Mouse (Mus musculus) CH12.LX (cell line): ENCODE measurements around the gene Sec22c. TPM values are rescaled to one million over a fixed set of nuclear protein-coding genes. Genes with fewer than 3 reads are reported as not detected.

ENCODE experiments used
- DNase-seq: peaks from one replicate; pipeline ENCODE4 v3.0.0-alpha.2; 2013; ENCODE audit errors: extremely low read depth
- H3K27ac ChIP-seq: 2 replicates; pipeline ENCODE4 v1.5.1; 2012; ENCODE audit warnings: low read depth, mild to moderate bottlenecking, control low read depth, moderate library complexity; ENCODE audit not compliant: insufficient read depth
- H3K27me3 ChIP-seq: replicated peaks from 2 replicates; pipeline ENCODE3; 2012; ENCODE audit warnings: inconsistent platforms
- H3K36me3 ChIP-seq, 2 experiments: replicated peaks in 1 of 2; 2 replicates each; pipeline versions ENCODE3 to v1.6.1; 2012; ENCODE audit warnings: inconsistent platforms in 1 of 2, low read length in 1 of 2, mild to moderate bottlenecking in 1 of 2, mixed read lengths in 1 of 2, moderate library complexity in 1 of 2; ENCODE audit not compliant: control insufficient read depth in 1 of 2, insufficient read depth in 1 of 2
- H3K4me1 ChIP-seq, 2 experiments: 2 replicates each; pipeline ENCODE4 v1.6.1; 2012; ENCODE audit warnings: inconsistent platforms in 1 of 2, moderate library complexity in 1 of 2; ENCODE audit not compliant: insufficient read depth in 2 of 2, control insufficient read depth in 1 of 2
- H3K4me2 ChIP-seq: 2 replicates; pipeline ENCODE4 v1.6.1; 2012; ENCODE audit warnings: low read depth, mild to moderate bottlenecking, control low read depth; ENCODE audit not compliant: poor library complexity, insufficient read depth, severe bottlenecking
- H3K4me3 ChIP-seq, 3 experiments: fragments of 150-350 bp in 1 of 3; sonication (generic) in 1 of 3; replicated peaks in 1 of 3; 2 replicates each; pipeline versions ENCODE3 to v1.5.1; 2011 to 2012; ENCODE audit warnings: low read depth in 2 of 3, low read length in 2 of 3, mild to moderate bottlenecking in 2 of 3, moderate library complexity in 2 of 3, control low read depth in 1 of 3, improper control_type of control experiment in 1 of 3, inconsistent platforms in 1 of 3, mixed read lengths in 1 of 3; ENCODE audit not compliant: poor library complexity in 1 of 3
- H3K79me2 ChIP-seq: replicated peaks from 2 replicates; pipeline ENCODE4 v1.6.1; 2012; ENCODE audit warnings: mild to moderate bottlenecking, moderate library complexity; ENCODE audit not compliant: control insufficient read depth, poor library complexity, insufficient read depth, severe bottlenecking; ENCODE audit errors: extremely low read depth
- H3K9ac ChIP-seq: 2 replicates; pipeline ENCODE4 v1.6.1; 2012; ENCODE audit warnings: low read depth, mild to moderate bottlenecking, control low read depth, moderate library complexity; ENCODE audit not compliant: insufficient read depth
- H3K9me3 ChIP-seq: replicated peaks from 2 replicates; pipeline ENCODE3; 2012; ENCODE audit warnings: low read length, inconsistent platforms, mixed read lengths
- BHLHE40 ChIP-seq: IDR thresholded peaks from 2 replicates; pipeline ENCODE4 v1.6.1; 2011; ENCODE audit warnings: mild to moderate bottlenecking, low read depth, low read length, improper control_type of control experiment
- CHD1 ChIP-seq: IDR thresholded peaks from 2 replicates; pipeline ENCODE4 v1.6.1; 2012; ENCODE audit warnings: low read depth, low read length, improper control_type of control experiment, inconsistent platforms
- CHD2 ChIP-seq: IDR thresholded peaks from 2 replicates; pipeline ENCODE4 v1.6.1; 2011; ENCODE audit warnings: low read length, improper control_type of control experiment
- CTCF ChIP-seq, 2 experiments: IDR thresholded peaks in 1 of 2; conservative IDR thresholded peaks in 1 of 2; 2 replicates each; pipeline ENCODE4 v1.5.1; 2011 to 2012; ENCODE audit warnings: low read depth in 2 of 2, low read length in 2 of 2, improper control_type of control experiment in 1 of 2, inconsistent platforms in 1 of 2, mild to moderate bottlenecking in 1 of 2, moderate library complexity in 1 of 2
- E2F4 ChIP-seq: IDR thresholded peaks from 2 replicates; pipeline ENCODE4 v1.6.1; 2011; ENCODE audit warnings: low read depth, low read length, improper control_type of control experiment; ENCODE audit not compliant: insufficient replicate concordance
- ELF1 ChIP-seq: IDR thresholded peaks from 2 replicates; pipeline ENCODE4 v1.6.1; 2014; ENCODE audit warnings: low read depth, mild to moderate bottlenecking, inconsistent platforms, low read length, improper control_type of control experiment
- EP300 ChIP-seq: IDR thresholded peaks from 2 replicates; pipeline ENCODE4 v1.6.1; 2011; ENCODE audit warnings: low read length, improper control_type of control experiment
- ETS1 ChIP-seq: conservative IDR thresholded peaks from 2 replicates; pipeline ENCODE4 v1.6.1; 2012; ENCODE audit warnings: low read depth, mild to moderate bottlenecking, inconsistent platforms, low read length, improper control_type of control experiment, moderate library complexity
- HCFC1 ChIP-seq: IDR thresholded peaks from 2 replicates; pipeline ENCODE4 v1.6.1; 2012; ENCODE audit warnings: low read depth, mild to moderate bottlenecking, inconsistent platforms, low read length, improper control_type of control experiment
- IRF4 ChIP-seq: IDR thresholded peaks from 2 replicates; pipeline ENCODE4 v1.6.1; 2014; ENCODE audit warnings: low read depth, mild to moderate bottlenecking, inconsistent platforms, low read length, improper control_type of control experiment
- JUN ChIP-seq: IDR thresholded peaks from 2 replicates; pipeline ENCODE4 v1.6.1; 2011; ENCODE audit warnings: low read depth, mild to moderate bottlenecking, low read length, improper control_type of control experiment, moderate library complexity; ENCODE audit not compliant: insufficient read depth
- JUND ChIP-seq: conservative IDR thresholded peaks from 2 replicates; pipeline ENCODE4 v1.6.1; 2011; ENCODE audit warnings: low read depth, low read length, improper control_type of control experiment
- KAT2A ChIP-seq: IDR thresholded peaks from 2 replicates; pipeline ENCODE4 v1.6.1; 2012; ENCODE audit warnings: low read length, improper control_type of control experiment, inconsistent platforms; ENCODE audit not compliant: insufficient replicate concordance
- MAFK ChIP-seq: IDR thresholded peaks from 2 replicates; pipeline ENCODE4 v1.6.1; 2011; ENCODE audit warnings: low read length, improper control_type of control experiment; ENCODE audit not compliant: insufficient replicate concordance
- MAX ChIP-seq: IDR thresholded peaks from 2 replicates; pipeline ENCODE4 v1.6.1; 2011; ENCODE audit warnings: low read length, improper control_type of control experiment
- MAZ ChIP-seq: IDR thresholded peaks from 2 replicates; pipeline ENCODE4 v1.6.1; 2012; ENCODE audit warnings: low read depth, mild to moderate bottlenecking, inconsistent platforms, low read length, improper control_type of control experiment, moderate library complexity
- MEF2A ChIP-seq: IDR thresholded peaks from 2 replicates; pipeline ENCODE4 v1.6.1; 2014; ENCODE audit warnings: low read depth, mild to moderate bottlenecking, inconsistent platforms, low read length, improper control_type of control experiment, borderline replicate concordance
- MYC ChIP-seq: IDR thresholded peaks from 2 replicates; pipeline ENCODE4 v1.6.1; 2011; ENCODE audit warnings: low read depth, mild to moderate bottlenecking, improper control_type of control experiment, low read length
- NELFE ChIP-seq: IDR thresholded peaks from 2 replicates; pipeline ENCODE4 v1.6.1; 2011; ENCODE audit warnings: low read depth, low read length, improper control_type of control experiment
- NRF1 ChIP-seq: IDR thresholded peaks from 2 replicates; pipeline ENCODE4 v1.6.1; 2014; ENCODE audit warnings: low read depth, mild to moderate bottlenecking, inconsistent platforms, low read length, improper control_type of control experiment, moderate library complexity
- PAX5 ChIP-seq: IDR thresholded peaks from 2 replicates; pipeline ENCODE4 v1.6.1; 2012; ENCODE audit warnings: low read length, inconsistent platforms, mixed read lengths
- POLR2A ChIP-seq: IDR thresholded peaks from 2 replicates; pipeline ENCODE4 v1.6.1; 2011; ENCODE audit warnings: low read depth, mild to moderate bottlenecking, improper control_type of control experiment, low read length
- POLR2AphosphoS2 ChIP-seq: IDR thresholded peaks from 2 replicates; pipeline ENCODE4 v1.6.1; 2011; ENCODE audit warnings: low read depth, low read length, improper control_type of control experiment
- SIN3A ChIP-seq: IDR thresholded peaks from 2 replicates; pipeline ENCODE4 v1.6.1; 2012; ENCODE audit warnings: low read length, improper control_type of control experiment, inconsistent platforms
- SMC3 ChIP-seq: IDR thresholded peaks from 2 replicates; pipeline ENCODE4 v1.6.1; 2011; ENCODE audit warnings: low read depth, low read length, improper control_type of control experiment
- TBP ChIP-seq: conservative IDR thresholded peaks from 2 replicates; pipeline ENCODE4 v1.6.1; 2011; ENCODE audit warnings: low read depth, low read length, improper control_type of control experiment
- TCF12 ChIP-seq: IDR thresholded peaks from 2 replicates; pipeline ENCODE4 v1.6.1; 2014; ENCODE audit warnings: low read depth, mild to moderate bottlenecking, inconsistent platforms, low read length, improper control_type of control experiment
- UBTF ChIP-seq: IDR thresholded peaks from 2 replicates; pipeline ENCODE4 v1.6.1; 2012; ENCODE audit warnings: low read depth, mild to moderate bottlenecking, inconsistent platforms, low read length, improper control_type of control experiment, moderate library complexity
- ZC3H11A ChIP-seq: IDR thresholded peaks from 2 replicates; pipeline ENCODE4 v1.6.1; 2012; ENCODE audit warnings: low read depth, mild to moderate bottlenecking, inconsistent platforms, low read length, improper control_type of control experiment
- ZKSCAN1 ChIP-seq: IDR thresholded peaks from 2 replicates; pipeline ENCODE4 v1.6.1; 2012; ENCODE audit warnings: low read depth, inconsistent platforms, low read length, improper control_type of control experiment, borderline replicate concordance
- ZNF384 ChIP-seq: IDR thresholded peaks from 2 replicates; pipeline ENCODE4 v1.6.1; 2012; ENCODE audit warnings: low read depth, low read length, improper control_type of control experiment, inconsistent platforms
- dilution Hi-C: fragments of 300-500 bp; cut with MboI; formaldehyde crosslinking; loops from 2 replicates; pipeline ENCODE4 v1.14.3; 2020; ENCODE audit warnings: low sequenced_read_pairs; ENCODE audit not compliant: extremely low pct_unique_long_range_greater_than_20kb, extremely low pct_ligation_motif_present
- in situ Hi-C: fragments of 300-500 bp; cut with MboI; formaldehyde crosslinking; loops from 3 replicates; pipeline ENCODE4 v1.14.3; 2019; ENCODE audit warnings: low sequenced_read_pairs, low pct_ligation_motif_present, low pct_unique_long_range_greater_than_20kb, mixed read lengths
- polyA plus RNA-seq: library from polyadenylated mRNA; unstranded; fragments of >175 nt; gene quantifications from 2 replicates; pipeline ENCODE4 v1.2.1, GENCODE M21; 2012; ENCODE audit warnings: low read depth; ENCODE audit not compliant: insufficient read length
- total RNA-seq, 2 experiments: library from RNA; depleted of rRNA; stranded (reverse); fragments of 300-350 nt in 1 of 2; fragments of >200 nt in 1 of 2; gene quantifications; 2 replicates each; pipeline ENCODE4 v1.2.3; 2012 to 2014

The Sec22c gene
- total and polyA plus RNA-seq, 3 experiments, result 2.4 to 5.7 (median 4.0) TPM

DNA sequence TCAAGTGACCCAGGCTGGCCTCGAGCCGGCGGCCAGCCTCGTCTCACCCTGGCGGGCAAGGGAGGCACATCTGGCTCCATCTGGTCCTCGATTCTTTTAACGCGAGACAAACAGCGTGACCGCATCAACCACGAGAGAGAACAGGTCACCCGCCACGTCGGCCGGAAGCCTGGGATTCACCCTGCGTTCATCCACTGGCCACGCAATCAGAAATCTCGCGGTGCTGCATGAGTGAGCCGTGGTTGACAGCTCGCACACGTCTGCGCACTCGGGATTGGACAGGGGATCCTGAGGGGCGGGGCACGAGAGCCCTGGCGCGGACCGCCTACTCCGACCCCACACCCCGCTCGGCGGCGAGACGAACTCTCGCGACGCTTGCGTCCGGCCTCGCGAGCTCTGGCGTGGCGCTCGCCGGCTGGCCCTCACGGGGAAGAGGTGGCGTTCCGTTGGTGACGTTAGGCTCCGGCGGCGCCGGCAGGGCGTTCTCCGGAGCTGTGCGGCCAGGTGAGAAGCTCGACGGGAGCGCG lies 13.6 kb upstream of the Sec22c start, which contains the start of gene Nktr:
TSS of gene Nktr (plus strand) at position 378 of the 527 bp plus-strand sequence.
- H3K9me3 ChIP-seq, result peaks cover 10% of the 10 kb centered on the region

DNA sequence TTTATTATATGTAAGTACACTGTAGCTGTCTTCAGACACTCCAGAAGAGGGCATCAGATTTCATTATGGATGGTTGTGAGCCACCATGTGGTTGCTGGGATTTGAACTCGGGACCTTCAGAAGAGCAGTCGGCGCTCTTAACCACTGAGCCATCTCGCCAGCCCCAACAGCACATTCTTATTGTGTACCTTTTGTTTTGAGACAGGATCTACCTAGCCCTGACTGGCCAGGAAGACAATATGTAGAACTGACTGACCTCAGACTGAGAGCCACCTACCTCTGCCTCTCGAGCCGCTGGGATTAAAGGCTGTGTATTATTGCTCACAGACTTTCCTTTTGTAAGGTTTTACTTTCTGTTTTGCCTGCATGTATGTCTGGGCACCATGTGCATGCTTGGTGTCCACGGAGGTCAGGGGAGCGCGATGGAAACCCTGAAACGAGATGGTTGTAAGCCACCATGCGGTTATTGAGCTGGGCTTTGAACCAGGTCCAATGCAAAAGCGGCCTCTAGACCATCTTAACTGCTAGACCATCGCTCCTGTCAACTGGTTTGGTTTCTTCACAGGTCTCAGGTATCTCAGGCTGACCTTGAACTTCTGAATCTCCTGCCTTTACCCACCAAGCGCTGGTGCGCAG lies 12.9 kb upstream of the Sec22c start:
- Histone ChIP-seq H3K4me1 (peaks cover 2 to 22% of the 10 kb centered on the region in 2 experiments; a peak in 2 of 4 replicates), H3K79me2 (peaks cover 33% of the 10 kb centered on the region), H3K4me3 (peak overlapping the region; percentile 7 to 73 (median 47)), H3K27ac (peak overlapping the region; percentile 72), H3K9me3 (peaks cover 10% of the 10 kb centered on the region), H3K36me3 (peaks cover 2 to 12% of the 10 kb centered on the region in 2 experiments), H3K27me3 (no peaks in the 10 kb centered on the region), H3K4me2 (peak overlapping the region; percentile 53), H3K9ac (peak overlapping the region; percentile 57)
- in situ Hi-C loops (no loop called here), dilution Hi-C loops (no loop called here)
- no peak for DNase-seq
- no peak for TF ChIP-seq ELF1
- no peak for TF ChIP-seq SMC3
- TF ChIP-seq PAX5, result no peak
- no peak for TF ChIP-seq CTCF (conservative IDR thresholded peaks at IDR 0.05 in 1 of 2, IDR thresholded peaks at IDR 0.05 in 1 of 2; ENCODE audit: low read depth in 2 of 2, low read length in 2 of 2)
- no peak for TF ChIP-seq POLR2AphosphoS2
- no peak for TF ChIP-seq MAX
- no peak for TF ChIP-seq MAZ
- TF ChIP-seq EP300, result 0 out of 2 replicates have a peak, but pooled peaks have one; percentile 17
- TF ChIP-seq JUND, result no peak
- peak; percentile 51; the same call in 1 of the 2 replicates for TF ChIP-seq MYC
- TF ChIP-seq POLR2A, result no peak
- no peak for TF ChIP-seq E2F4

More for the DNA sequence above, 13.6 kb upstream of the Sec22c start, which contains the start of gene Nktr:
- in situ Hi-C loops (no loop called here), dilution Hi-C loops (no loop called here)
- Histone ChIP-seq H3K27me3 (no peaks in the 10 kb centered on the region), H3K36me3 (peaks cover 0 to 5% of the 10 kb centered on the region in 2 experiments), H3K4me1 (peaks cover 2 to 24% of the 10 kb centered on the region in 2 experiments; a peak in 2 of 4 replicates), H3K4me3 (peak within 1 kb of the TSS; percentile 62 to 91 (median 73)), H3K27ac (peak within 1 kb of the TSS; percentile 79), H3K4me2 (peak within 1 kb of the TSS; percentile 94), H3K9ac (peak within 1 kb of the TSS; percentile 98), H3K79me2 (peaks cover 39% of the 10 kb centered on the region)
- peak; percentile 46; the same call in 1 of the 2 replicates for TF ChIP-seq MEF2A
- TF ChIP-seq ZC3H11A, result no peak
- TF ChIP-seq POLR2A, result peak; percentile 76
- TF ChIP-seq HCFC1, result peak; percentile 67
- TF ChIP-seq UBTF, result 0 out of 2 replicates have a peak, but pooled peaks have one; percentile 1
- peak; percentile 49; the same call in 1 of the 2 replicates for TF ChIP-seq TBP
- TF ChIP-seq NELFE, result peak; percentile 63
- no peak for TF ChIP-seq SMC3
- no peak for TF ChIP-seq KAT2A
- no peak for TF ChIP-seq MAFK
- peak; percentile 75 for TF ChIP-seq NRF1
- TF ChIP-seq ETS1, result peak; percentile 60; the same call in 1 of the 2 replicates
- peak; percentile 76; the same call in 1 of the 2 replicates for TF ChIP-seq MYC
- TF ChIP-seq JUND, result no peak
- TF ChIP-seq MAX, result peak; percentile 92
- TF ChIP-seq ELF1, result peak; percentile 60; the same call in 1 of the 2 replicates
- no peak for TF ChIP-seq SIN3A
- peak; percentile 37; the same call in 1 of the 2 replicates for TF ChIP-seq IRF4
- no peak for TF ChIP-seq ZNF384
- TF ChIP-seq CHD1, result no peak
- peak; percentile 48; the same call in 1 of the 2 replicates for TF ChIP-seq BHLHE40
- TF ChIP-seq ZKSCAN1, result no peak
- TF ChIP-seq JUN, result no peak
- TF ChIP-seq CHD2, result peak; percentile 98
- TF ChIP-seq TCF12, result peak; percentile 65; the same call in 1 of the 2 replicates
- DNase-seq, result peak; percentile 98
